ENCODE assay signal across 14 mouse cellular contexts in the genomic region with DNA sequence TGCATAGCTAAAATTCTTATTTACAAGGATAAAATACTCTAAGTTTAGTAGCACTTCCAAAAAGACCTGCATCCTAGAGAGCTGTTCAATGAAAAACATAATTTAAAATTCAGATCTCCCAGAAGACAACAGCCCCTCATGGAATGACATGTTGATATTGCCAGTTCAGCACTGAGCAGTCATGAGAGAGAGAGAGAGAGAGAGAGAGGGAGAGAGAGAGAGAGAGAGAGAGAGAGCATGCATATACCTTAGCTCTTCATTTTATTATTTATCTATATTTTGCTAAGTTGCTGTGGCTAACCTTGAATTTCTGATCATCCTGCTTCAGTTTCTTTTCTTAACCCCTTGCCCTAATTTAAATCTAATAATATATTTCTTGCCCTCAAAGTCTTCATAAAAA. TPM values are rescaled to one million over a fixed set of nuclear protein-coding genes. Genes with fewer than 3 reads are reported as not detected.
DNase-seq lines count a peak whose midpoint lies in the region; ATAC-seq and TF ChIP-seq lines count a peak whose summit lies in the region.
"Had no signal": no experiment of that assay in that cellular context is flagged by ENCODE, and none has a peak within 500 bp of the region (broad histone marks: within the 10 kb centered on the region; RNA-seq: fewer than 3 reads in every experiment).

No protein-coding gene starts in this region.

- H3K4me1 ChIP-seq in liver, embryonic 11.5 days (replicated peaks; ENCODE audit: control insufficient read depth, insufficient read depth, low read length): peaks cover 15% of the 10 kb centered on the region
- peaks cover 24 to 30% of the 10 kb centered on the region in 2 experiments for H3K4me1 ChIP-seq in liver, embryonic 14.5 days (replicated peaks; ENCODE audit: control insufficient read depth in 2 of 2, insufficient read depth in 2 of 2, low read length in 1 of 2)
- H3K4me1 ChIP-seq in liver, postnatal 0 days (ENCODE audit: insufficient read depth): peaks cover 16% of the 10 kb centered on the region
- no peaks in the 10 kb centered on the region for H3K4me1 ChIP-seq in hindbrain, embryonic 11.5 days (replicated peaks; ENCODE audit: control insufficient read depth, insufficient read depth, low read length)
- H3K4me1 ChIP-seq: forebrain, embryonic 10.5 days had no signal

- ATAC-seq in liver, embryonic 11.5 days (replicated peaks; ENCODE audit: low FRiP score): 0 out of 2 replicates have a peak, but pooled peaks have one; percentile 32
- peak; percentile 59; the same call in 1 of the 2 replicates for ATAC-seq in liver, embryonic 14.5 days (ENCODE audit: insufficient read depth)
- peak; percentile 57 for ATAC-seq in liver, postnatal 0 days
- ATAC-seq in hindbrain, embryonic 11.5 days (ENCODE audit: low FRiP score): no peak
- ATAC-seq in CD4-positive, CD25-positive, alpha-beta regulatory T cell, adult 4 months: no peak
- ATAC-seq: activated CD4-positive, CD25-positive, alpha-beta regulatory T cell, adult 4 months had no signal

- no peak overlapping the region for H3K9ac ChIP-seq in liver, embryonic 11.5 days (ENCODE audit: low read depth, low read length)
- no peak overlapping the region for H3K9ac ChIP-seq in liver, embryonic 14.5 days (replicated peaks)
- no peak overlapping the region for H3K9ac ChIP-seq in liver, postnatal 0 days (replicated peaks)
- H3K9ac ChIP-seq in hindbrain, embryonic 11.5 days (ENCODE audit: low read depth, low read length): no peak overlapping the region
- H3K9ac ChIP-seq: forebrain, embryonic 13.5 days; hindbrain, embryonic 13.5 days had no signal

- no peak overlapping the region for H3K27ac ChIP-seq in liver, embryonic 11.5 days (ENCODE audit: low read depth, low read length)
- H3K27ac ChIP-seq in liver, embryonic 14.5 days: peak overlapping the region; percentile 71
- H3K27ac ChIP-seq in liver, postnatal 0 days (ENCODE audit: low read depth): no peak overlapping the region; the same call in 1 of the 2 replicates
- H3K27ac ChIP-seq in hindbrain, embryonic 11.5 days (ENCODE audit: low read depth, low read length): no peak overlapping the region
- H3K27ac ChIP-seq: forebrain, embryonic 10.5 days had no signal

- TF ChIP-seq CTCF in liver, embryonic 14.5 days (IDR thresholded peaks at IDR 0.05; ENCODE audit: low read depth): no peak
- no peak for TF ChIP-seq CTCF in liver, postnatal 0 days (IDR thresholded peaks at IDR 0.05; ENCODE audit: low read depth)

- no peaks in the 10 kb centered on the region for H3K9me3 ChIP-seq in liver, embryonic 11.5 days (ENCODE audit: control insufficient read depth, low read length)
- no peaks in the 10 kb centered on the region for H3K9me3 ChIP-seq in liver, embryonic 14.5 days (ENCODE audit: control insufficient read depth, low read length)
- H3K9me3 ChIP-seq in liver, postnatal 0 days (ENCODE audit: low read length): no peaks in the 10 kb centered on the region
- H3K9me3 ChIP-seq in hindbrain, embryonic 11.5 days (ENCODE audit: control insufficient read depth, low read length): no peaks in the 10 kb centered on the region
- H3K9me3 ChIP-seq: forebrain, embryonic 10.5 days; forebrain, embryonic 13.5 days; hindbrain, embryonic 13.5 days had no signal

- DNase-seq in liver, embryonic 11.5 days (ENCODE audit: low spot score): no peak
- no peak for DNase-seq in liver
- DNase-seq in liver, embryonic 14.5 days (ENCODE audit: low read depth in 3 of 3, low spot score in 3 of 3): no peak
- no peak for DNase-seq in liver, postnatal 0 days
- DNase-seq in hindbrain, embryonic 11.5 days (ENCODE audit: low spot score): no peak
- DNase-seq: cerebellum, adult 9-10 months; gastrocnemius, postnatal 36 days had no signal

- no peaks in the 10 kb centered on the region for H3K27me3 ChIP-seq in liver, embryonic 11.5 days (replicated peaks; ENCODE audit: control insufficient read depth, insufficient read depth, low read length)
- no peaks in the 10 kb centered on the region for H3K27me3 ChIP-seq in liver, embryonic 14.5 days (ENCODE audit: control insufficient read depth, insufficient read depth, low read length)
- H3K27me3 ChIP-seq in liver, postnatal 0 days (ENCODE audit: insufficient read depth, low read length): no peaks in the 10 kb centered on the region
- no peaks in the 10 kb centered on the region for H3K27me3 ChIP-seq in hindbrain, embryonic 11.5 days (ENCODE audit: control insufficient read depth, insufficient read depth, low read length)
- H3K27me3 ChIP-seq: CH12.LX; forebrain, embryonic 13.5 days; hindbrain, embryonic 13.5 days had no signal

- no peak for TF ChIP-seq EP300 in liver, embryonic 14.5 days (IDR thresholded peaks at IDR 0.05; ENCODE audit: low read depth)
- no peak for TF ChIP-seq EP300 in liver, postnatal 0 days (IDR thresholded peaks at IDR 0.05; ENCODE audit: low read depth)

- no peak overlapping the region for H3K4me3 ChIP-seq in liver, embryonic 11.5 days (ENCODE audit: low read depth, low read length)
- no peak overlapping the region for H3K4me3 ChIP-seq in liver, embryonic 14.5 days (ENCODE audit: insufficient read depth in 1 of 2, low read depth in 2 of 2, low read length in 2 of 2)
- no peak overlapping the region for H3K4me3 ChIP-seq in liver, postnatal 0 days (ENCODE audit: low read depth, low read length)
- no peak overlapping the region for H3K4me3 ChIP-seq in hindbrain, embryonic 11.5 days (ENCODE audit: low read depth, low read length)
- H3K4me3 ChIP-seq: forebrain, embryonic 10.5 days; forebrain, embryonic 13.5 days; hindbrain, embryonic 13.5 days had no signal

- H3K36me3 ChIP-seq in liver, embryonic 11.5 days (ENCODE audit: control insufficient read depth, insufficient read depth, low read length): peaks cover 67% of the 10 kb centered on the region
- peaks cover 52% of the 10 kb centered on the region for H3K36me3 ChIP-seq in liver, embryonic 14.5 days (replicated peaks; ENCODE audit: control insufficient read depth, insufficient read depth, low read depth)
- peaks cover 76% of the 10 kb centered on the region for H3K36me3 ChIP-seq in liver, postnatal 0 days (replicated peaks; ENCODE audit: insufficient read depth, low read length)
- H3K36me3 ChIP-seq in hindbrain, embryonic 11.5 days (ENCODE audit: control insufficient read depth, insufficient read depth, low read length): peaks cover 8% of the 10 kb centered on the region; the same call in 1 of the 2 replicates

- H3K4me2 ChIP-seq in liver, embryonic 11.5 days: no peak overlapping the region
- H3K4me2 ChIP-seq in liver, embryonic 14.5 days (ENCODE audit: low read depth): peak overlapping the region; percentile 46
- no peak overlapping the region for H3K4me2 ChIP-seq in liver, postnatal 0 days (ENCODE audit: low read depth, low read length)
- no peak overlapping the region for H3K4me2 ChIP-seq in hindbrain, embryonic 11.5 days (replicated peaks; ENCODE audit: low read depth, low read length)
- H3K4me2 ChIP-seq: forebrain, embryonic 13.5 days; heart, embryonic 11.5 days; hindbrain, embryonic 13.5 days had no signal

RNA-seq across cellular contexts. Expression of a gene that starts 14.2 kb away (rescaled TPM):
- 184 and 210 TPM in 2 replicates for polyA plus RNA-seq in liver, embryonic 11.5 days (2014; fragmentation: Nextera tagmentation; extraction: Ambion mirVana)
- 132 and 153 TPM in 2 replicates for polyA plus RNA-seq in liver, embryonic 14.5 days (2012; rRNA removed)
- polyA plus RNA-seq in liver, embryonic 14.5 days (2014; fragmentation: Nextera tagmentation; extraction: Ambion mirVana): 86.7 and 98.4 TPM in 2 replicates
- polyA plus RNA-seq in liver, postnatal 0 days (2015; fragmentation: Nextera tagmentation; extraction: Ambion mirVana): 96.6 and 110 TPM in 2 replicates
- polyA plus RNA-seq in hindbrain, embryonic 11.5 days (2014; fragmentation: Nextera tagmentation; extraction: Ambion mirVana): 65.8 and 131 TPM in 2 replicates
- 100 to 1,000 TPM; 231 to 349 TPM for polyA plus RNA-seq in CD4-positive, CD25-positive, alpha-beta regulatory T cell, adult 4 months (2017; shearing (Covaris generic))

Comparison
In these comparisons a context has a peak if more than half of its experiments do, and no peak if none do; other contexts are left out.
1. ATAC-seq: peak in liver, embryonic 11.5 days (single experiment), liver, embryonic 14.5 days (single experiment) and liver, postnatal 0 days (single experiment); none in hindbrain, embryonic 11.5 days (single experiment) and CD4-positive, CD25-positive, alpha-beta regulatory T cell, adult 4 months (single experiment).